Mouse (Mus musculus) bone marrow, adult 2 months (tissue): ENCODE data around the gene Fpgs.

ENCODE experiments used
- CTCF ChIP-seq: fragments of 200-500 bp; IDR thresholded peaks from 2 replicates; pipeline ENCODE4 v1.5.1; 2011; ENCODE audit warnings: low read length, control low read depth; ENCODE audit not compliant: control insufficient read depth, insufficient read depth
- POLR2A ChIP-seq: fragments of 200-500 bp; IDR thresholded peaks from 2 replicates; pipeline ENCODE4 v1.6.1; 2011; ENCODE audit warnings: low read depth, mild to moderate bottlenecking, control low read depth, low read length, borderline replicate concordance; ENCODE audit not compliant: control insufficient read depth

DNA sequence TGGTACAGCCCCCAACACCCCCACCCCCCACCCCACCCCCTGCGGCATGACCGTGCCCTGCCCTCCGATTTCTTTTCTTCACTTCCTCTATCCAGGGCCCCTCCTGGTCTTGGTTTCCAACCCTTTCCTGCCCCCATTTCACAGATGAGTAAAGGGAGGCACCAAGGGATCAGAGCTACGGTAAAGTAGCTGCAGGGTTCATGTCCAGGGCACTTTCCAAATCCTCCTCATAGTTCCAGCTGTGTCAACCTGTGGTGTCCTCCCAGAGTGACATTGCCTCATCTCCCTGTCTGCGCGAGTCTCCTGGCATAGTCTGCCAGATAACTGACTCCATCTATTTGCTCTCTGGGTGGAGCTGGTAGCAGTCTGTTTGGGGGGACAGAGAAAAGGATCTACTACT, 38.1 kb downstream of the Fpgs start:
- no peak for TF ChIP-seq CTCF
- no peak for TF ChIP-seq POLR2A
